Mouse (Mus musculus) myocyte (in vitro differentiated cells): ENCODE data around the gene Gtpbp8. TPM values are rescaled to one million over a fixed set of nuclear protein-coding genes. Genes with fewer than 3 reads are reported as not detected.

Experiments used
- H3K27me3 ChIP-seq: one replicate; pipeline ENCODE4 v1.6.1; 2011; ENCODE audit not compliant: control insufficient read depth, insufficient read depth, insufficient read length
- H3K36me3 ChIP-seq: one replicate; pipeline ENCODE4 v1.6.1; 2011; ENCODE audit not compliant: control insufficient read depth, insufficient read depth
- H3K4me2 ChIP-seq: one replicate; pipeline ENCODE4 v1.6.1; 2011; ENCODE audit warnings: low read depth, control low read depth
- H3K4me3 ChIP-seq: one replicate; pipeline ENCODE4 v1.5.1; 2011; ENCODE audit warnings: mild to moderate bottlenecking, control low read depth, moderate library complexity
- H3K79me2 ChIP-seq: one replicate; pipeline ENCODE4 v1.6.1; 2011; ENCODE audit not compliant: control insufficient read depth, insufficient read depth
- H3ac ChIP-seq: one replicate; pipeline ENCODE4 v1.6.1; 2011; ENCODE audit not compliant: control insufficient read depth, insufficient read length
- CEBPB ChIP-seq: IDR thresholded peaks from 2 replicates; pipeline ENCODE4 v1.6.1; 2011; ENCODE audit warnings: mild to moderate bottlenecking, moderate library complexity; ENCODE audit not compliant: poor library complexity, insufficient read depth, severe bottlenecking
- E2F4 ChIP-seq: IDR thresholded peaks from one replicate; pipeline ENCODE4 v1.6.1; 2011; ENCODE audit warnings: mild to moderate bottlenecking, control low read depth, moderate library complexity; ENCODE audit not compliant: insufficient read depth
- MAX ChIP-seq: IDR thresholded peaks from one replicate; pipeline ENCODE4 v1.6.1; 2011; ENCODE audit warnings: low read depth, mild to moderate bottlenecking, control low read depth
- MYOD1 ChIP-seq, 3 experiments: IDR thresholded peaks; one replicate each; pipeline ENCODE4 v1.6.1; 2011; ENCODE audit warnings: control low read depth in 2 of 3, low read depth in 2 of 3, mild to moderate bottlenecking in 2 of 3, moderate library complexity in 1 of 3; ENCODE audit not compliant: insufficient read length in 2 of 3, control insufficient read depth in 1 of 3
- MYOG ChIP-seq, 3 experiments: IDR thresholded peaks; one replicate each; pipeline ENCODE4 v1.6.1; 2011; ENCODE audit warnings: control low read depth in 2 of 3, low read depth in 2 of 3, mild to moderate bottlenecking in 2 of 3; ENCODE audit not compliant: insufficient read length in 2 of 3, control insufficient read depth in 1 of 3, insufficient read depth in 1 of 3
- POLR2A ChIP-seq: IDR thresholded peaks from one replicate; pipeline ENCODE4 v1.6.1; 2011; ENCODE audit warnings: low read depth, mild to moderate bottlenecking, control low read depth, moderate library complexity; ENCODE audit not compliant: insufficient read length
- POLR2AphosphoS2 ChIP-seq: IDR thresholded peaks from one replicate; pipeline ENCODE4 v1.6.1; 2011; ENCODE audit warnings: low read depth, control low read depth; ENCODE audit not compliant: insufficient read length
- REST ChIP-seq: IDR thresholded peaks from one replicate; pipeline ENCODE4 v1.6.1; 2011; ENCODE audit warnings: mild to moderate bottlenecking, control low read depth, moderate library complexity; ENCODE audit not compliant: insufficient read depth, insufficient read length
- SRF ChIP-seq: IDR thresholded peaks from one replicate; pipeline ENCODE4 v1.6.1; 2011; ENCODE audit warnings: low read depth; ENCODE audit not compliant: control insufficient read depth, insufficient read length
- TCF12 ChIP-seq: IDR thresholded peaks from one replicate; pipeline ENCODE4 v1.6.1; 2011; ENCODE audit warnings: mild to moderate bottlenecking, control low read depth; ENCODE audit not compliant: poor library complexity, insufficient read depth, severe bottlenecking
- TCF3 ChIP-seq: IDR thresholded peaks from one replicate; pipeline ENCODE4 v1.6.1; 2011; ENCODE audit warnings: low read depth, control low read depth; ENCODE audit not compliant: insufficient read length
- USF1 ChIP-seq: IDR thresholded peaks from one replicate; pipeline ENCODE4 v1.6.1; 2011; ENCODE audit warnings: low read depth, mild to moderate bottlenecking, control low read depth, moderate library complexity
- polyA plus RNA-seq: library from polyadenylated mRNA; unstranded; fragments of >200 nt; fragmentation: generic; extraction: Trizol; gene quantifications from one replicate; pipeline ENCODE4 v1.2.1, GENCODE M21; 2012; ENCODE audit warnings: missing spikeins

The Gtpbp8 gene
- polyA plus RNA-seq, 1 experiment, result 8.2 TPM

DNA sequence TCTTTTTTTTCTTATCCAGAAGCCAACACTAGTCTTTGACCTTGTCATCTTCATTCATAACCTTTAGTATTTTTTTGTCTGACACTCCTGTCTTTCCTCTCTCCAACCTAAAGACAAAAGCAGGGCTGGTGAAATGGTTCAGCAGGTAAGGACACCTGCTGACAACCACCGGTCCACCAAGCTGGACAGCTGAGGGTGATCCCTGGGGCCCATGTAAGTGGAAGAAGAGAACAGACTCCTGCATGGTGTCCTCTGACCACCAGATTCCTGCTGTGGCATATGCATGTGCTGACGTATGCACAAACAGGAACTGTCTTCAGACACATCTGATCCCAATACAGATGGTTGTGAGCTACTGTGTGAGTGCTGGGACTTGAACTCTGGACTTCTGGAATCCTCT is 55.1 kb downstream of the Gtpbp8 start:
- Histone ChIP-seq H3K4me2 (no peak overlapping the region), H3K27me3 (no peaks in the 10 kb centered on the region), H3K79me2 (no peaks in the 10 kb centered on the region), H3ac (no peak overlapping the region), H3K36me3 (no peaks in the 10 kb centered on the region), H3K4me3 (no peak overlapping the region)
- TF ChIP-seq SRF, result no peak
- no peak for TF ChIP-seq E2F4
- no peak for TF ChIP-seq MYOG (IDR thresholded peaks at IDR 0.05; ENCODE audit: control insufficient read depth in 1 of 3, insufficient read depth in 1 of 3, insufficient read length in 2 of 3, low read depth in 2 of 3)
- TF ChIP-seq TCF12, result no peak
- no peak for TF ChIP-seq POLR2A
- TF ChIP-seq TCF3, result no peak
- TF ChIP-seq USF1, result no peak
- TF ChIP-seq MAX, result no peak
- TF ChIP-seq REST, result no peak
- no peak for TF ChIP-seq POLR2AphosphoS2
- TF ChIP-seq CEBPB, result no peak
- TF ChIP-seq MYOD1 (IDR thresholded peaks at IDR 0.05; ENCODE audit: control insufficient read depth in 1 of 3, insufficient read length in 2 of 3, low read depth in 2 of 3), result no peak

DNA sequence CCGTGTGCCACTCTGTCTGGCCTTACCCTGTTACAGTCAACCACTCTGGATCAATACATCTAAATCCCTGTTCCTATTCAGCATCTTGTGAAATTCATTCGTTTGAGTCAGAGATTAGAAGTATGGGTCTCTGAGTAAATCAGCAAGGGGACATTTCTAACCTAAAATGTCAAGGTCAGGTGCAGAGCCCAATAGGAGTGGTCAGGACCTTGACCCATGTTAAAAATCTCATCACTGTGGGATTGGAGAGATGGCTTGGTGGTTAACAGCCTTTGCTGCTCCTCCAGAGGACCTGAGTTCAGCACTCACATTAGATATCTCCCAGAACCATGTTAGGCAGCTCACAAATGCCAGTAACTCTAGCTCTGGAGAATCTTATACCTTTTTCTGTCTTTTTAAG is 55.7 kb downstream of the Gtpbp8 start:
- H3ac ChIP-seq, result no peak overlapping the region
- no peaks in the 10 kb centered on the region for H3K79me2 ChIP-seq
- H3K27me3 ChIP-seq, result no peaks in the 10 kb centered on the region
- no peaks in the 10 kb centered on the region for H3K36me3 ChIP-seq
- H3K4me3 ChIP-seq, result no peak overlapping the region
- TF ChIP-seq E2F4 (no peak), MYOD1 (IDR thresholded peaks at IDR 0.05; ENCODE audit: control insufficient read depth in 1 of 3, insufficient read length in 2 of 3, low read depth in 2 of 3) (no peak), USF1 (no peak), MYOG (IDR thresholded peaks at IDR 0.05; ENCODE audit: control insufficient read depth in 1 of 3, insufficient read depth in 1 of 3, insufficient read length in 2 of 3, low read depth in 2 of 3) (no peak), TCF12 (no peak), MAX (no peak), REST (no peak)
- no peak overlapping the region for H3K4me2 ChIP-seq

- Histone ChIP-seq H3K27me3 (no peaks in the 10 kb centered on the region), H3K4me2 (no peak overlapping the region), H3K4me3 (no peak overlapping the region), H3K79me2 (no peaks in the 10 kb centered on the region), H3ac (no peak overlapping the region), H3K36me3 (no peaks in the 10 kb centered on the region)
- TF ChIP-seq CEBPB, result no peak
Measured at GRCm38 (mm10) chr16:44688507-44688906, 57.7 kb downstream of the Gtpbp8 start.

GRCm38 (mm10) chr16:44687719-44688420 is 58.3 kb downstream of the Gtpbp8 start:
- Histone ChIP-seq H3K4me2 (no peak overlapping the region), H3K36me3 (no peaks in the 10 kb centered on the region), H3K79me2 (no peaks in the 10 kb centered on the region), H3K27me3 (no peaks in the 10 kb centered on the region), H3K4me3 (no peak overlapping the region), H3ac (no peak overlapping the region)
- no peak for TF ChIP-seq MYOG (IDR thresholded peaks at IDR 0.05; ENCODE audit: control insufficient read depth in 1 of 3, insufficient read depth in 1 of 3, insufficient read length in 2 of 3, low read depth in 2 of 3)
- no peak for TF ChIP-seq TCF3
- no peak for TF ChIP-seq TCF12
- no peak for TF ChIP-seq POLR2AphosphoS2
- no peak for TF ChIP-seq REST
- TF ChIP-seq POLR2A, result no peak
- no peak for TF ChIP-seq CEBPB
- no peak for TF ChIP-seq SRF

DNA sequence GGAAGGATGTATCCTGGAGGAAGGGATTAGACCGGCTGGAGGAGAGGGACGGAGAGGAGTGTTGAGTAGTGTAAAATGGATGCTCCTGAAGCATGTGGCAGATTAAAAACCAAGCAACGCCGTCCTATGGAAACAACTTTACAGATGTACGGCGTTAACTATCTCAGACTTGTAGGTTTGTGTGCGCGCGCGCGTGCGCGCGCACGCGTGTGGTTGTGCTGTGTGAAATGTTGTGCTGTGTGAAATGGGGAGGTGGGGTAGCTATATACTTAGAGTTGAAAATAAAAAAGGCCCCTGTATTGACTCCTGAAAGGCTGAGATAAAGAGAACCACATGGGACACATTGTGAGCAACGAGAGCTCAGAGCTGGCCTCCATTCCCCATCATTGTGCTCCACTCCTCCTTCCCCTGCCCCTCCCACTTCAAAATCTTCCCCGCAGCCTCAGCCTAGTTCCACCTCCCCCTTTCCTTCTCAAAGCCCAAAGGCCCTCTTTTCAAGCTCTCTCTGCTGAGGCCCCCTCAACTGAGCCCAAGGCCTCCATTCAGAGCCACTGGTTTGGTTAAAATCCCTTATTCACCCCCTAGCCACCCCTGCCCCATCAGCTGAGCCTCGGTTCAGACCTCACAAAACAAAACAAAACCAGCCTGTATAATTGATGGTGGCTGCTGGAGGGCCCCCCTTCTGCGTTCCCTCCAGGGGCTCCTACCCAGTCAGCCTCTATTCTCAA is 59.0 kb downstream of the Gtpbp8 start:
- no peak overlapping the region for H3K4me3 ChIP-seq

More for the DNA sequence above, 59.0 kb downstream of the Gtpbp8 start:
- TF ChIP-seq USF1 (no peak), E2F4 (no peak), CEBPB (no peak), TCF3 (no peak), MYOD1 (IDR thresholded peaks at IDR 0.05; ENCODE audit: control insufficient read depth in 1 of 3, insufficient read length in 2 of 3, low read depth in 2 of 3) (no peak), REST (no peak)
- no peak overlapping the region for H3K4me2 ChIP-seq
- H3K36me3 ChIP-seq, result no peaks in the 10 kb centered on the region
- H3ac ChIP-seq, result no peak overlapping the region
- H3K79me2 ChIP-seq, result no peaks in the 10 kb centered on the region
- no peaks in the 10 kb centered on the region for H3K27me3 ChIP-seq

Other genes with a start within 250 kb of the Gtpbp8 start
- 7.5 TPM for gene Boc, start 187.5 kb downstream of the Gtpbp8 start, polyA plus RNA-seq
- 6.8 TPM for gene Nepro, start 22.1 kb downstream of the Gtpbp8 start, polyA plus RNA-seq
- gene Cd200r1, start 19.4 kb upstream of the Gtpbp8 start, polyA plus RNA-seq, result 0.02 TPM
- 0.02 TPM for gene Cd200r4, start 65.4 kb upstream of the Gtpbp8 start, polyA plus RNA-seq
- 0.41 TPM for gene Cd200r2, start 120.7 kb upstream of the Gtpbp8 start, polyA plus RNA-seq
- gene Cd200r3, start 197.3 kb upstream of the Gtpbp8 start, polyA plus RNA-seq, result not detected